Comparison of ENCODE assay signal across 8 mouse cellular contexts in the genomic region with DNA sequence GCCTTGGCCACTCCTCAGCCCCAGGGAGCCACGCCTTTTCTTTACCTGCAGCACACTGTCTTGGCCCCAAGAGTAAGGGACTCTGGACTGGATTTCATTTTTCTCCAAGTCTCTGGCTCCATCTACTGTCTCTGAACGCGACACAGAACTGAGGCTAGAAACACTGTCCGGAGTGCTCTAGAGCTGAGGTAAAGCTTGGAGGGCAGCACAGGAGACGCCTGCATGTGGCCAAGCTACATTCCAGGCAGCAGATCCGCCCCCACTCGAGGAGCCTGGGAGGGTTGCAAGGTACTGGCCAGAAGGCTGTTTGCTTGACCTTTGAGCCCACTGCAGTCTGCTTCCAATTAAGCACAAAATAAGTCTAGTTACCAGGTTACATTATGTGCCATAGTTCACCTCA.
DNase-seq lines count a peak whose midpoint lies in the region; ATAC-seq and TF ChIP-seq lines count a peak whose summit lies in the region.

No protein-coding gene starts in this region.

- H3K27ac ChIP-seq in heart, postnatal 0 days (ENCODE audit: low read depth): no peak overlapping the region
- no peak overlapping the region for H3K27ac ChIP-seq in liver, postnatal 0 days (ENCODE audit: low read depth)
- no peak overlapping the region for H3K27ac ChIP-seq in forebrain, embryonic 13.5 days

- H3K4me3 ChIP-seq in heart, postnatal 0 days (ENCODE audit: low read depth, low read length): no peak overlapping the region
- H3K4me3 ChIP-seq in liver, postnatal 0 days (ENCODE audit: low read depth, low read length): no peak overlapping the region
- no peak overlapping the region for H3K4me3 ChIP-seq in forebrain, embryonic 13.5 days

- H3K27me3 ChIP-seq in heart, postnatal 0 days (ENCODE audit: control insufficient read depth, insufficient read depth, low read length): no peaks in the 10 kb centered on the region
- H3K27me3 ChIP-seq in liver, postnatal 0 days (ENCODE audit: insufficient read depth, low read length): no peaks in the 10 kb centered on the region
- no peaks in the 10 kb centered on the region for H3K27me3 ChIP-seq in forebrain, embryonic 13.5 days

- H3K4me2 ChIP-seq in heart, postnatal 0 days (ENCODE audit: low read depth, low read length): no peak overlapping the region
- H3K4me2 ChIP-seq in liver, postnatal 0 days (ENCODE audit: low read depth, low read length): no peak overlapping the region
- no peak overlapping the region for H3K4me2 ChIP-seq in forebrain, embryonic 13.5 days

- no peak; the same call in 1 of the 2 replicates for ATAC-seq in heart, postnatal 0 days (ENCODE audit: insufficient read depth, low read depth)
- peak; percentile 47 for ATAC-seq in liver, postnatal 0 days
- no peak for ATAC-seq in forebrain, embryonic 13.5 days
- no peak for ATAC-seq in activated CD4-positive, CD25-positive, alpha-beta regulatory T cell, adult 4 months

- no peak overlapping the region for H3K9ac ChIP-seq in heart, postnatal 0 days (replicated peaks; ENCODE audit: low read depth, low read length)
- no peak overlapping the region for H3K9ac ChIP-seq in liver, postnatal 0 days (replicated peaks)
- H3K9ac ChIP-seq in forebrain, embryonic 13.5 days: no peak overlapping the region

- TF ChIP-seq EP300 in heart, postnatal 0 days (IDR thresholded peaks at IDR 0.05; ENCODE audit: low read depth): no peak
- no peak for TF ChIP-seq EP300 in liver, postnatal 0 days (IDR thresholded peaks at IDR 0.05; ENCODE audit: low read depth)

- no peaks in the 10 kb centered on the region for H3K9me3 ChIP-seq in heart, postnatal 0 days (replicated peaks; ENCODE audit: control insufficient read depth, low read length)
- no peaks in the 10 kb centered on the region for H3K9me3 ChIP-seq in liver, postnatal 0 days (ENCODE audit: low read length)
- H3K9me3 ChIP-seq in forebrain, embryonic 13.5 days (replicated peaks): no peaks in the 10 kb centered on the region

- DNase-seq in heart, postnatal 0 days (ENCODE audit: low spot score): no peak
- no peak for DNase-seq in heart, adult 11 months
- peak; percentile 28 for DNase-seq in Muller cell, postnatal 12 days (ENCODE audit: inconsistent ontology term)
- DNase-seq in hindlimb bud, embryonic 11.5 days (ENCODE audit: extremely low spot score, low read depth, low spot score): peak; percentile 79
- no peak for DNase-seq in liver, postnatal 0 days
- no peak for DNase-seq in spleen, adult 12 weeks (ENCODE audit: low spot score)

- WGBS in heart, postnatal 0 days: 31% methylated on average over 7 of the region's 7 CpGs
- 62% methylated on average over 7 of the region's 7 CpGs for WGBS in liver, postnatal 0 days (ENCODE audit: insufficient replicate concordance)
- 59% methylated on average over 7 of the region's 7 CpGs for WGBS in forebrain, embryonic 13.5 days

- no peaks in the 10 kb centered on the region for H3K4me1 ChIP-seq in heart, postnatal 0 days (ENCODE audit: control insufficient read depth, insufficient read depth)
- H3K4me1 ChIP-seq in liver, postnatal 0 days (ENCODE audit: insufficient read depth): no peaks in the 10 kb centered on the region
- H3K4me1 ChIP-seq in forebrain, embryonic 13.5 days: no peaks in the 10 kb centered on the region

- no peaks in the 10 kb centered on the region for H3K36me3 ChIP-seq in heart, postnatal 0 days (replicated peaks; ENCODE audit: control insufficient read depth, insufficient read depth, low read length)
- H3K36me3 ChIP-seq in liver, postnatal 0 days (replicated peaks; ENCODE audit: insufficient read depth, low read length): no peaks in the 10 kb centered on the region; the same call in 1 of the 2 replicates
- H3K36me3 ChIP-seq in forebrain, embryonic 13.5 days (ENCODE audit: poor library complexity, severe bottlenecking): no peaks in the 10 kb centered on the region

- TF ChIP-seq CTCF in heart, postnatal 0 days (IDR thresholded peaks at IDR 0.05; ENCODE audit: low read depth): peak; percentile 51
- TF ChIP-seq CTCF in liver, postnatal 0 days (IDR thresholded peaks at IDR 0.05; ENCODE audit: low read depth): peak; percentile 49

Comparison
In these comparisons a context has a peak if more than half of its experiments do, and no peak if none do; other contexts are left out.
1. DNase-seq: peak in Muller cell, postnatal 12 days (single experiment) and hindlimb bud, embryonic 11.5 days (single experiment); none in heart, postnatal 0 days (single experiment), heart, adult 11 months (single experiment), liver, postnatal 0 days (single experiment) and spleen, adult 12 weeks (single experiment).